Mouse (Mus musculus): ENCODE results near the gene Wdr63.

DNA sequence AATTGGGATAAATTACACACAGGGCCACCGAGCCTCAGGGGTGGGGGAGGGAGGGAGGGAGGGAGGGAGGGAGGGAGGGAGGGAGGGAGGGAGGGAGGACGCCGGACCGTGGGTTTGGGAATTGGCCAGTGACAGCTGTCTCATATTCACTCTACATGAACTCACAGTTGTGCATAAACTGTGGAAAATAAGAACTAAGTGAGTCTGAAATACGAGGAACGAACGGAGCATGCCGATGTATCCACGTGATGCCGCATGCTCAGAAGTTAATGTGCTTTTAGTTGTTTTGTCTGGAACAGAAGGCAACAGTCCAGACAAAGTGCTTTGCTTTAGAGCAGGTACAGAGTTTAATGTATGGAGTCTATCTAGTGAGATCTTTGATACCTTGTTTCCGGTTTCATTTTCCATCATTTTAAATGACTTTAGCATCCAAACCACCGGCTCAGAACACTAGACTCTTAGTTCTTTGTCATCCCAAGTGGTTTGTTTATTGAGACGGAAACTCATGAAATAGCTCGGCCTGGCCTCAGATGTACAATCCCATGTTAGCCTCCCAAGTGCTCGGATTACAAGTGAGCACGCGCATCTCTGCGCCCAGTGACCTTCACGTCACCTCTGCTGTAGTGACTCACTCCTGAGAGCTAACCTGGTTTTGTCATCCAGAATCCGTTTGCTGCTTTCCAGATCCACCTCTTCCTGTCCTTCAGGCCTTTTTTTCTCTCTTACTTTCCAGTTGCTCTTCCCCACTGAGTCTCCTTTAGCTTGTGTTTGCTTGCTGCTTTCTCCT lies 97.9 kb downstream of the Wdr63 start:
- no peak for TF ChIP-seq POLR2A (IDR thresholded peaks at IDR 0.05; ENCODE audit: control insufficient read depth, low read depth, low read length)
- TF ChIP-seq CTCF (IDR thresholded peaks at IDR 0.05; ENCODE audit: control insufficient read depth, insufficient read depth, insufficient replicate concordance, low read depth, low read length): no peak

Measured in testis, adult 2 months (tissue).